14 mouse cellular contexts compared by ENCODE assay signal in genomic region chr9:107451891-107452521, GRCm38 (mm10). TPM values are rescaled to one million over a fixed set of nuclear protein-coding genes. Genes with fewer than 3 reads are reported as not detected.
DNase-seq lines count a peak whose midpoint lies in the region; ATAC-seq lines count a peak whose summit lies in the region.
"Had no signal": no experiment of that assay in that cellular context is flagged by ENCODE, and none has a peak within 500 bp of the region (broad histone marks: within the 10 kb centered on the region; RNA-seq: fewer than 3 reads in every experiment).

No protein-coding gene starts in this region.

- no peak overlapping the region for H3K4me2 ChIP-seq in kidney, embryonic 14.5 days (replicated peaks; ENCODE audit: low read depth, low read length)
- H3K4me2 ChIP-seq in forebrain, embryonic 13.5 days = no peak overlapping the region
- H3K4me2 ChIP-seq in hindbrain, embryonic 16.5 days (ENCODE audit: low read length) = no peak overlapping the region
- no peak overlapping the region for H3K4me2 ChIP-seq in neural tube, embryonic 14.5 days (ENCODE audit: low read depth, low read length)
- H3K4me2 ChIP-seq: liver, embryonic 15.5 days had no signal

- peak; percentile 40 for ATAC-seq in kidney, embryonic 14.5 days (ENCODE audit: low FRiP score, low TSS enrichment)
- ATAC-seq in forebrain, embryonic 13.5 days = no peak
- peak; percentile 6; the same call in 1 of the 2 replicates for ATAC-seq in hindbrain, embryonic 16.5 days
- ATAC-seq in neural tube, embryonic 14.5 days (ENCODE audit: low read depth) = peak; percentile 18; the same call in 1 of the 2 replicates

- H3K4me1 ChIP-seq in kidney, embryonic 14.5 days (ENCODE audit: control insufficient read depth, insufficient read depth, low read length) = peaks cover 6% of the 10 kb centered on the region; the same call in 1 of the 2 replicates
- peaks cover 33% of the 10 kb centered on the region for H3K4me1 ChIP-seq in forebrain, embryonic 13.5 days
- H3K4me1 ChIP-seq in hindbrain, embryonic 16.5 days (ENCODE audit: control insufficient read depth, insufficient read depth, low read depth, low read length) = peaks cover 9% of the 10 kb centered on the region
- H3K4me1 ChIP-seq in neural tube, embryonic 14.5 days (ENCODE audit: control insufficient read depth, insufficient read depth, low read length) = peaks cover 33% of the 10 kb centered on the region
- H3K4me1 ChIP-seq: liver, embryonic 15.5 days had no signal

- DNase-seq in kidney, postnatal 14 days = no peak
- DNase-seq in lung, postnatal 10 days = no peak
- no peak for DNase-seq in thymus, postnatal 36 days
- DNase-seq: adrenal gland, adult 8-10 months; gastrocnemius, postnatal 14 days; heart, postnatal 36 days; right cerebral cortex, postnatal 25 days had no signal

- no peak overlapping the region for H3K9ac ChIP-seq in kidney, embryonic 14.5 days (ENCODE audit: low read depth, low read length)
- no peak overlapping the region for H3K9ac ChIP-seq in forebrain, embryonic 13.5 days
- H3K9ac ChIP-seq in hindbrain, embryonic 16.5 days (ENCODE audit: low read depth, low read length) = no peak overlapping the region
- no peak overlapping the region for H3K9ac ChIP-seq in neural tube, embryonic 14.5 days (replicated peaks; ENCODE audit: low read depth, low read length)
- H3K9ac ChIP-seq: liver, embryonic 15.5 days had no signal

- H3K4me3 ChIP-seq in kidney, embryonic 14.5 days (ENCODE audit: low read length) = no peak overlapping the region
- H3K4me3 ChIP-seq in forebrain, embryonic 13.5 days = no peak overlapping the region
- no peak overlapping the region for H3K4me3 ChIP-seq in hindbrain, embryonic 16.5 days (ENCODE audit: low read length)
- no peak overlapping the region for H3K4me3 ChIP-seq in neural tube, embryonic 14.5 days (ENCODE audit: low read depth, low read length)
- H3K4me3 ChIP-seq: erythroblast, embryonic 14.5 days; liver, embryonic 15.5 days had no signal

- H3K27me3 ChIP-seq in kidney, embryonic 14.5 days (ENCODE audit: control insufficient read depth, insufficient read depth, low read length) = no peaks in the 10 kb centered on the region
- H3K27me3 ChIP-seq in forebrain, embryonic 13.5 days = peaks cover 53% of the 10 kb centered on the region
- no peaks in the 10 kb centered on the region for H3K27me3 ChIP-seq in hindbrain, embryonic 16.5 days (replicated peaks; ENCODE audit: control insufficient read depth, insufficient read depth, low read length)
- H3K27me3 ChIP-seq in neural tube, embryonic 14.5 days (ENCODE audit: control insufficient read depth, insufficient read depth, low read length) = no peaks in the 10 kb centered on the region

- H3K36me3 ChIP-seq in kidney, embryonic 14.5 days (ENCODE audit: control insufficient read depth, insufficient read depth, low read length) = no peaks in the 10 kb centered on the region
- H3K36me3 ChIP-seq in forebrain, embryonic 13.5 days (ENCODE audit: poor library complexity, severe bottlenecking) = no peaks in the 10 kb centered on the region
- no peaks in the 10 kb centered on the region for H3K36me3 ChIP-seq in hindbrain, embryonic 16.5 days (ENCODE audit: control insufficient read depth, insufficient read depth, low read length)
- H3K36me3 ChIP-seq in neural tube, embryonic 14.5 days (ENCODE audit: control insufficient read depth, insufficient read depth, low read length) = no peaks in the 10 kb centered on the region
- H3K36me3 ChIP-seq: liver, embryonic 15.5 days had no signal

- no peak overlapping the region for H3K27ac ChIP-seq in kidney, embryonic 14.5 days (ENCODE audit: low read depth, low read length)
- H3K27ac ChIP-seq in forebrain, embryonic 13.5 days = 0 out of 2 replicates have a peak overlapping the region, but pooled peaks have one; percentile 11
- no peak overlapping the region for H3K27ac ChIP-seq in hindbrain, embryonic 16.5 days (ENCODE audit: low read depth, low read length)
- H3K27ac ChIP-seq in neural tube, embryonic 14.5 days (ENCODE audit: low read depth, low read length) = peak overlapping the region; percentile 71
- H3K27ac ChIP-seq: liver, embryonic 15.5 days; macrophage had no signal

- no peaks in the 10 kb centered on the region for H3K9me3 ChIP-seq in kidney, embryonic 14.5 days (ENCODE audit: control insufficient read depth, low read length)
- H3K9me3 ChIP-seq in forebrain, embryonic 13.5 days (replicated peaks) = no peaks in the 10 kb centered on the region
- H3K9me3 ChIP-seq in hindbrain, embryonic 16.5 days (ENCODE audit: control insufficient read depth, low read length) = no peaks in the 10 kb centered on the region
- no peaks in the 10 kb centered on the region for H3K9me3 ChIP-seq in neural tube, embryonic 14.5 days (ENCODE audit: control insufficient read depth, low read length)
- H3K9me3 ChIP-seq: liver, embryonic 15.5 days had no signal

- 35% methylated on average over 11 of the region's 11 CpGs for WGBS in kidney, embryonic 14.5 days
- 60% methylated on average over 11 of the region's 11 CpGs for WGBS in forebrain, embryonic 13.5 days
- 43% methylated on average over 11 of the region's 11 CpGs for WGBS in hindbrain, embryonic 16.5 days
- WGBS in neural tube, embryonic 14.5 days = 25% methylated on average over 11 of the region's 11 CpGs

RNA-seq across cellular contexts. Expression of gene Cacna2d2, which starts 52.6 kb away (rescaled TPM):
- 0.77 and 0.87 TPM in 2 replicates for polyA plus RNA-seq in kidney, embryonic 14.5 days (2014; fragmentation: Nextera tagmentation; extraction: Ambion mirVana)
- polyA plus RNA-seq in forebrain, embryonic 13.5 days (2015; fragmentation: Nextera tagmentation; extraction: Ambion mirVana) = 3.3 and 4.5 TPM in 2 replicates
- polyA plus RNA-seq in hindbrain, embryonic 16.5 days (2015; fragmentation: Nextera tagmentation; extraction: Ambion mirVana) = 8.1 and 9.0 TPM in 2 replicates
- 7.1 and 10.6 TPM in 2 replicates for polyA plus RNA-seq in neural tube, embryonic 14.5 days (2014; fragmentation: Nextera tagmentation; extraction: Ambion mirVana)
- polyA plus RNA-seq: erythroblast, embryonic 14.5 days; macrophage had no signal

Comparison
In these comparisons a context has a peak if more than half of its experiments do, and no peak if none do; other contexts are left out.
1. H3K27ac ChIP-seq: peak in forebrain, embryonic 13.5 days (single experiment) and neural tube, embryonic 14.5 days (single experiment); none in kidney, embryonic 14.5 days (single experiment) and hindbrain, embryonic 16.5 days (single experiment).